Mouse (Mus musculus) heart, postnatal 4 days (tissue): ENCODE results near the gene Rab3gap2. TPM values are rescaled to one million over a fixed set of nuclear protein-coding genes. Genes with fewer than 3 reads are reported as not detected.

Source experiments
- DNase-seq: peaks from one replicate; pipeline ENCODE4 v3.0.0; 2021
- microRNA-seq, 2 experiments: library from miRNA; unstranded; fragments of <30 nt; microRNA quantifications; one replicate each; pipeline ENCODE4 v1.2.0; 2021 to 2022
- total RNA-seq, 2 experiments: library from RNA; stranded (reverse); gene quantifications; 2 replicates each; pipeline ENCODE4 v1.2.3; 2021

Rab3gap2 gene
- total RNA-seq, 2 experiments from 2014 or later, result 25.4 to 29.1 TPM

GRCm38 (mm10) chr1:185334136-185334535 is 130.2 kb downstream of the Rab3gap2 start:
- DNase-seq, result no peak

- DNase-seq, result no peak
Measured at GRCm38 (mm10) chr1:185335231-185335765, 131.4 kb downstream of the Rab3gap2 start.

Small RNA genes lying within 50 kb of the gene (microRNA-seq; reads per million reads assigned to microRNA genes)
- gene Mir194-1 (38.4 to 60.5 reads per million in 2 experiments), gene Mir215 (183 to 462 reads per million in 2 experiments), gene Mir664 (50.3 to 55.3 reads per million in 2 experiments)

Other genes starting within 250 kb of the Rab3gap2 start
- gene Mark1, start 204.5 kb upstream of the Rab3gap2 start, total RNA-seq, result 10 to 100 TPM; 13.6 to 17.1 TPM
- gene Iars2, start 125.3 kb downstream of the Rab3gap2 start, total RNA-seq, result 10 to 100 TPM; 71.5 to 73.4 TPM
- 10 to 100 TPM; 27.8 to 29.8 TPM for gene Bpnt1, start 128.0 kb downstream of the Rab3gap2 start, total RNA-seq
- 10 to 100 TPM; 82.0 to 88.0 TPM for gene Eprs, start 158.9 kb downstream of the Rab3gap2 start, total RNA-seq